Comparison of ENCODE assay signal across 8 mouse cellular contexts in the genomic region with DNA sequence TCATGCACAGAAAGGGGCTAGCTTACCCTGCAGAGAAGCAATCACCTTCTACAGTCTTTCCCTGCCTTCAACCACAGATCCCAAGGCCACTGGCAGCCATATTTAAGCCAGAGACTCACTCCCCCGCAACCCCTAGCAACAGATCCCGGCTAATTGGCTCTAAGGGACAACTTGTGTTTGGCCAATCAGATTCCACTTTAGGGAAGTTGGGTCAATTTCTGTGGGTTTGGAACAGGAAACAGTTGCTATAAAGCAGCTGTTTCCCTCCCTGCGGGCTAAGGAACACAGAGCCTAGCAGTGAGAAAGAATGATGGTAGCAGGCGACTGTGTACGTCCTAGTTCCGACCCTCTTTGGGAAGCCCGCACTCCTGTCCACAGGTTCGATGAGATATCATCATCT. TPM values are rescaled to one million over a fixed set of nuclear protein-coding genes. Genes with fewer than 3 reads are reported as not detected.
DNase-seq lines count a peak whose midpoint lies in the region; ATAC-seq lines count a peak whose summit lies in the region.

No protein-coding gene starts in this region.

- H3K9me3 ChIP-seq in embryonic facial prominence, embryonic 10.5 days, result 0 out of 2 replicates have a peak, but pooled peaks cover 3% of the 10 kb centered on the region
- no peaks in the 10 kb centered on the region for H3K9me3 ChIP-seq in limb, embryonic 11.5 days (ENCODE audit: control insufficient read depth, low read length)

- intact Hi-C loops in left cerebral cortex, postnatal 36 days (cut with DNase I), result no loop called here

- peak overlapping the region; percentile 54 for H3K27ac ChIP-seq in embryonic facial prominence, embryonic 10.5 days (replicated peaks)
- H3K27ac ChIP-seq in limb, embryonic 11.5 days (replicated peaks; ENCODE audit: low read depth, low read length), result peak overlapping the region; percentile 23; the same call in 1 of the 2 replicates

- 73% methylated on average over 8 of the region's 8 CpGs for WGBS in embryonic facial prominence, embryonic 10.5 days
- WGBS in limb, embryonic 11.5 days, result 43% methylated on average over 8 of the region's 8 CpGs

- H3K4me2 ChIP-seq in limb, embryonic 11.5 days (ENCODE audit: low read depth, severe bottlenecking), result peak overlapping the region; percentile 22; the same call in 1 of the 2 replicates

- H3K27me3 ChIP-seq in embryonic facial prominence, embryonic 10.5 days (replicated peaks; ENCODE audit: low read depth, poor library complexity, severe bottlenecking), result no peaks in the 10 kb centered on the region
- H3K27me3 ChIP-seq in limb, embryonic 11.5 days (ENCODE audit: control insufficient read depth, insufficient read depth, low read length), result no peaks in the 10 kb centered on the region

- H3K4me3 ChIP-seq in embryonic facial prominence, embryonic 10.5 days, result no peak overlapping the region
- no peak overlapping the region for H3K4me3 ChIP-seq in limb, embryonic 11.5 days (ENCODE audit: low read depth, low read length)

- H3K9ac ChIP-seq in limb, embryonic 11.5 days (ENCODE audit: low read length), result no peak overlapping the region

- peaks cover 23% of the 10 kb centered on the region for H3K36me3 ChIP-seq in embryonic facial prominence, embryonic 10.5 days (replicated peaks)
- H3K36me3 ChIP-seq in limb, embryonic 11.5 days (ENCODE audit: control insufficient read depth, insufficient read depth, low read length), result no peaks in the 10 kb centered on the region

- ATAC-seq in limb, embryonic 11.5 days (ENCODE audit: insufficient number of reproducible peaks, low FRiP score, low TSS enrichment, low read depth), result no peak

- H3K4me1 ChIP-seq in embryonic facial prominence, embryonic 10.5 days, result peaks cover 44% of the 10 kb centered on the region
- peaks cover 38% of the 10 kb centered on the region for H3K4me1 ChIP-seq in limb, embryonic 11.5 days (ENCODE audit: control insufficient read depth, insufficient read depth, low read length)

- peak; percentile 26 for DNase-seq in kidney, adult 9 months
- DNase-seq in kidney, adult 11 months, result no peak
- DNase-seq in ES-CJ7 (ENCODE audit: low read depth, low spot score), result peak; percentile 64
- peak; percentile 44 for DNase-seq in embryonic facial prominence, embryonic 10.5 days (ENCODE audit: low spot score)
- peak; percentile 56 for DNase-seq in limb, embryonic 11.5 days (ENCODE audit: low spot score)
- no peak for DNase-seq in retina, postnatal 1 day
- no peak for DNase-seq in c-Kit-positive CD71-positive TER-119-positive erythroid progenitor cells, embryonic 14.5 days (ENCODE audit: low spot score)
- no peak for DNase-seq in left cerebral cortex, postnatal 36 days (ENCODE audit: low spot score in 2 of 2)

RNA-seq across cellular contexts. Expression of gene Dennd2a, which starts 19.4 kb away (rescaled TPM):
- polyA plus RNA-seq in embryonic facial prominence, embryonic 10.5 days (2016; fragmentation: Nextera tagmentation; extraction: Ambion mirVana), result 34.3 and 37.8 TPM in 2 replicates
- 37.1 and 37.5 TPM in 2 replicates for polyA plus RNA-seq in limb, embryonic 11.5 days (2014; fragmentation: Nextera tagmentation; extraction: Ambion mirVana)
- total RNA-seq in left cerebral cortex, postnatal 36 days (2021), result 10 to 100 TPM; 20.5 to 23.7 TPM

RNA-seq across cellular contexts. Expression of gene Adck2, which starts 35.4 kb away (rescaled TPM):
- polyA plus RNA-seq in embryonic facial prominence, embryonic 10.5 days (2016; fragmentation: Nextera tagmentation; extraction: Ambion mirVana), result 21.3 and 26.1 TPM in 2 replicates
- 24.1 and 27.3 TPM in 2 replicates for polyA plus RNA-seq in limb, embryonic 11.5 days (2014; fragmentation: Nextera tagmentation; extraction: Ambion mirVana)
- 10 to 100 TPM; 28.5 to 31.7 TPM for total RNA-seq in left cerebral cortex, postnatal 36 days (2021)

RNA-seq across cellular contexts. Expression of gene Gm42420, which starts 47.3 kb away (rescaled TPM):
- 0.53 TPM in 1 of 2 replicates, not detected in the other for polyA plus RNA-seq in embryonic facial prominence, embryonic 10.5 days (2016; fragmentation: Nextera tagmentation; extraction: Ambion mirVana)
- polyA plus RNA-seq in limb, embryonic 11.5 days (2014; fragmentation: Nextera tagmentation; extraction: Ambion mirVana), result 1.0 and 1.1 TPM in 2 replicates
- total RNA-seq in left cerebral cortex, postnatal 36 days (2021), result 1 to 10 TPM in 1 of 2 experiments, not detected in 1; 1.3 TPM

RNA-seq across cellular contexts. Expression of gene Ndufb2, which starts 54.1 kb away (rescaled TPM):
- polyA plus RNA-seq in embryonic facial prominence, embryonic 10.5 days (2016; fragmentation: Nextera tagmentation; extraction: Ambion mirVana), result 274 and 279 TPM in 2 replicates
- 265 and 280 TPM in 2 replicates for polyA plus RNA-seq in limb, embryonic 11.5 days (2014; fragmentation: Nextera tagmentation; extraction: Ambion mirVana)
- total RNA-seq in left cerebral cortex, postnatal 36 days (2021), result 100 to 1,000 TPM; 174 to 188 TPM

Comparison
In these comparisons a context has a peak if more than half of its experiments do, and no peak if none do; other contexts are left out.
1. DNase-seq: peak in kidney, adult 9 months (single experiment), ES-CJ7 (single experiment), embryonic facial prominence, embryonic 10.5 days (single experiment) and limb, embryonic 11.5 days (single experiment); none in kidney, adult 11 months (single experiment), retina, postnatal 1 day (single experiment), c-Kit-positive CD71-positive TER-119-positive erythroid progenitor cells, embryonic 14.5 days (single experiment) and left cerebral cortex, postnatal 36 days (0 of 2).